Mouse (Mus musculus) embryonic facial prominence, embryonic 14.5 days (tissue): ENCODE results near the gene Gpr183. TPM values are rescaled to one million over a fixed set of nuclear protein-coding genes. Genes with fewer than 3 reads are reported as not detected.

Source experiments
- ATAC-seq: fragments of 200-750 bp; cut with Nextera tagmentation; 2 replicates; pipeline ENCODE4 v1.8.0; 2017; ENCODE audit warnings: low read depth, moderate number of reproducible peaks, moderate TSS enrichment
- DNase-seq: peaks from one replicate; pipeline ENCODE4 v3.0.0-alpha.2; 2015; ENCODE audit warnings: low spot score
- H3K27ac ChIP-seq: fragments of 300-500 bp; sonication (generic); replicated peaks from 2 replicates; pipeline ENCODE4 v1.5.1; 2014; ENCODE audit warnings: low read depth, mild to moderate bottlenecking, low read length, moderate library complexity
- H3K27me3 ChIP-seq: fragments of 300-500 bp; sonication (generic); replicated peaks from 2 replicates; pipeline ENCODE4 v1.6.1; 2014; ENCODE audit warnings: low read length; ENCODE audit not compliant: control insufficient read depth, insufficient read depth
- H3K36me3 ChIP-seq: fragments of 300-500 bp; sonication (generic); 2 replicates; pipeline ENCODE4 v1.6.1; 2014; ENCODE audit warnings: low read length, mixed read lengths; ENCODE audit not compliant: control insufficient read depth, insufficient read depth
- H3K4me1 ChIP-seq: fragments of 300-500 bp; sonication (generic); 2 replicates; pipeline ENCODE4 v1.6.1; 2014; ENCODE audit warnings: antibody characterized with exemption, low read length; ENCODE audit not compliant: control insufficient read depth, insufficient read depth
- H3K4me2 ChIP-seq: fragments of 300-500 bp; sonication (generic); 2 replicates; pipeline ENCODE4 v1.6.1; 2014; ENCODE audit warnings: low read depth, mild to moderate bottlenecking, low read length, moderate library complexity, mixed read lengths
- H3K4me3 ChIP-seq: fragments of 300-500 bp; sonication (generic); 2 replicates; pipeline ENCODE4 v1.5.1; 2014; ENCODE audit warnings: low read depth, mild to moderate bottlenecking, low read length
- H3K9ac ChIP-seq: fragments of 300-500 bp; sonication (generic); 2 replicates; pipeline ENCODE4 v1.6.1; 2014; ENCODE audit warnings: low read depth, mild to moderate bottlenecking, low read length, moderate library complexity, mixed read lengths
- H3K9me3 ChIP-seq: fragments of 300-500 bp; sonication (generic); 2 replicates; pipeline ENCODE4 v1.6.1; 2016; ENCODE audit warnings: low read length; ENCODE audit not compliant: control insufficient read depth
- WGBS: fragments of 180-500 bp; shearing (Covaris S2); extraction: QIAGEN DNeasy Blood & Tissue Kit; methylation state at CpG from one replicate; pipeline ENCODE4 v1.1.7; 2014; 5-methylcytosine and 5-hydroxymethylcytosine counted together
- polyA plus RNA-seq: library from polyadenylated mRNA; unstranded; fragments of >200 nt; fragmentation: Nextera tagmentation; extraction: Ambion mirVana; gene quantifications from 2 replicates; pipeline ENCODE4 v1.2.1, GENCODE M21; 2014

Gpr183 gene
- polyA plus RNA-seq, 1 experiment from 2014 or later = 3.5 TPM

DNA sequence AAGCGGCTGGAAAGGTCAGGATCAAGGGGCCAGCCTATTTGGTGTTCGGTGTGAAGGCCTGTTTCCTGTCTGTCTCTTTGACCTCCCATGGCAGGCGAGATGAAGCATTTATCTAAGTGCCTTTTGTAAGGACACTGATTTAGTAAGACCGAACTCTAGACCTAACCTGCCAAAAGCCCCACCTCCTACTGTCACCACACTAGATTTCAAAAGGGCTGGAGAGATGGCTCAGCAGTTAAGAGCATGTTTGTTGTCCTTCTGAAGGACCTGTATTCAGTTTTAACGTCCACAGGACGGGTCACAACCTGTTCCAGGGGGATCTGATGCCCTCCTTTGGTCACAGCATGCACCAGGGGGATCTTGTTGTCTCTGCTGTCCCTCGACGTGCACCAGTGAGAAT, 28.1 kb downstream of the Gpr183 start:
- Histone ChIP-seq H3K9me3 (peaks cover 12% of the 10 kb centered on the region), H3K27ac (no peak overlapping the region), H3K4me1 (peaks cover 3% of the 10 kb centered on the region; the same call in 1 of the 2 replicates), H3K36me3 (peaks cover 21% of the 10 kb centered on the region; the same call in 1 of the 2 replicates), H3K4me2 (no peak overlapping the region), H3K9ac (no peak overlapping the region), H3K27me3 (no peaks in the 10 kb centered on the region), H3K4me3 (no peak overlapping the region)
- ATAC-seq (no peak), DNase-seq (no peak)
- WGBS = 72% methylated on average over 8 of the region's 8 CpGs

DNA sequence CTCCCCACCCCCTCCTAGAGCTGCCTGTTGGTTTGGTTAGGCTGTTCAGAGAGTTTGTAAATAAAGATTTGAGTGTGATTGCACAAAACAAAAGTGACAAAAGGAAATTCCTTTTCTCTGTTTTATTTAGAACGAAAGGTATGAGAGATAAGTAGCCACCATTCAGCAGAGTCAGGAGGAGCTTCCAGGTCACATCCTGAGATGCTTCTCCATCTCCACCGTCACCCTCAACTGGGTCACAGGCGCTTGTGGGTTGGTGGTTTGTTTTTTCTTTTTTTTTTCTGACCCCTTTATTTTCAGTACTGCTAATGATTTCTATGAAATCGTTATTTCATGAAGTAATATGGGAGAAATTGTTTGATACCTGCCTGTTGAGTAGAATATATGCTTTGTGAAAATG, 28.6 kb downstream of the Gpr183 start:
- no peaks in the 10 kb centered on the region for H3K27me3 ChIP-seq
- ATAC-seq (no peak), DNase-seq (no peak)
- H3K9me3 ChIP-seq = peaks cover 12% of the 10 kb centered on the region
- H3K4me1 ChIP-seq = peaks cover 3% of the 10 kb centered on the region; the same call in 1 of the 2 replicates
- H3K27ac ChIP-seq = no peak overlapping the region
- H3K4me2 ChIP-seq = no peak overlapping the region
- H3K4me3 ChIP-seq = no peak overlapping the region
- H3K9ac ChIP-seq = no peak overlapping the region
- H3K36me3 ChIP-seq = peaks cover 21% of the 10 kb centered on the region; the same call in 1 of the 2 replicates
- 93% methylated on average over 4 of the region's 4 CpGs for WGBS

DNA sequence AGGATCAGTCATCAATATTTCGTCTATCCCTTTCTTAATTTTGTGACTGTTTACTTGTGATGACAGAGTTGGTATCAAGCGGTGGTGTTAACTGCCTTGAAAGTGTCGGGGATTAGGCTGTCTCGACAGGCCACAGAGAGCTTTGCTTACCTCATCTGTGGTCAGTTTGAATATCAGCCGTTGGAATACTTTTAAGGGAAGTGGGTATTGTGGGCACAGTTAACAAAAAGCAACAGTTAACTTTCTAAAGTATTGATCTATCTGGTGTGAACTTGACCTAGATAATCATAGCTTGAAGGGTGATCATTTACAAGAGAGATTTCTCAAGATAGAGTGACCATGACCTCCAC, 30.4 kb downstream of the Gpr183 start:
- Histone ChIP-seq H3K27ac (no peak overlapping the region), H3K4me2 (no peak overlapping the region), H3K4me3 (no peak overlapping the region), H3K9ac (no peak overlapping the region), H3K27me3 (no peaks in the 10 kb centered on the region), H3K36me3 (peaks cover 21% of the 10 kb centered on the region; the same call in 1 of the 2 replicates), H3K4me1 (peaks cover 3% of the 10 kb centered on the region; the same call in 1 of the 2 replicates), H3K9me3 (peaks cover 12% of the 10 kb centered on the region)
- WGBS = 92% methylated on average over 5 of the region's 5 CpGs
- ATAC-seq (no peak), DNase-seq (no peak)

DNA sequence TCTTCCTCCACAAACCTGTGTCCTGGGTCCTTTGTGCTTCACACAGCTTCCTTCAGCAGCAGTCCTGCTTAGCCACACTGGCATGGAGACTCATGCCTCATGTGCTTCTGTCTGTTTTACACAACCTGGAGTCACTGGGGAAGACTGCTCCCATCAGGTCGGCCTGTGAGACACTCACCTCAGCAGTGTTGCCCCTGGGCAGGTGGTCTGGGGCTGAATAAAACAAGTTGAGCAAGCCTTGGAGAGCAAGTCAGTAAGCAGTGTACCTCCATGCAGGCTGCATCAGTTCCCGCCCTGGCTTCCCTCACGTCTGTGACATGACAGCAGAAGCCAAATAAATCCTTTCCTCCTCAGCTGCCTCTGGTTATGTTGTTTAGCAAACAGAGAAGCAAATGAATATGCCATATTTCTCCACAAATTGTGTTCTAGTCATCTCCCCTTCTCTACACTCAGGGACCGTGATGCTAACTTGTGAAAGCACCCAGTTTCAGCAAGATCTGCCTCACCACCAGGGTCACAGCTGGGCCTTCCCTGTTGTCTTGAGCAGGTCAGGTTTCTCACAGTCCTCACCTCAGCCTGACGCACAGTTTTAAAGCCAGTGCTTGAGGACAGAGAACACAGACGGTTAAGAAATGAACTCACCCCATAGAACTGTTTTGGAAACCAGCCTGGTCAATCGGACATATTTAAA, 30.9 kb downstream of the Gpr183 start:
- Histone ChIP-seq H3K4me3 (no peak overlapping the region), H3K27me3 (no peaks in the 10 kb centered on the region), H3K27ac (no peak overlapping the region), H3K4me1 (peaks cover 3% of the 10 kb centered on the region; the same call in 1 of the 2 replicates), H3K4me2 (no peak overlapping the region), H3K9ac (no peak overlapping the region), H3K36me3 (peaks cover 21% of the 10 kb centered on the region; the same call in 1 of the 2 replicates), H3K9me3 (peaks cover 12% of the 10 kb centered on the region)
- ATAC-seq (no peak), DNase-seq (no peak)
- WGBS = 88% methylated on average over 7 of the region's 7 CpGs

DNA sequence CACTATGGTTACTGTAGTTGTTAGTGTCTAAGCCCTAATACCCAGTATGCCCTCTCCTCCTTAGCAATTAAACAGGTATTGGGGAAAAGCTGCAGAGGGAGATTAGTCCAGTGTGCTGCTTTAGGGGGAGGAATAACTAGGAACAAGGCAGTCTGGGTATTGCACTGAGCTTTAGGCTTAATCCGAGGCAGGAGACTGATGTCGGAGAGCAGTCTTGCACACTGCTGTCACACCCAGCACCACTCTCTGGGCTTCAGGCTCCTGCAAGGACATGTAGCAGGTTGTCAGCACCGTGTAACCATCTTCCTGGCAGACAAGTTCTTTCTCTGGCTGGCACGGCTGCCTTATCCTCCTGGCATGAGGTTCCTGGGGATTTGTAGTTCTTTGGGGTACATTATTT, 32.8 kb downstream of the Gpr183 start:
- H3K27me3 ChIP-seq = no peaks in the 10 kb centered on the region
- peaks cover 21% of the 10 kb centered on the region; the same call in 1 of the 2 replicates for H3K36me3 ChIP-seq
- H3K4me2 ChIP-seq = no peak overlapping the region
- H3K27ac ChIP-seq = no peak overlapping the region
- WGBS = 80% methylated on average over 4 of the region's 4 CpGs
- H3K4me1 ChIP-seq = no peaks in the 10 kb centered on the region
- no peak overlapping the region for H3K4me3 ChIP-seq
- DNase-seq (no peak), ATAC-seq (no peak)
- H3K9me3 ChIP-seq = peaks cover 12% of the 10 kb centered on the region
- H3K9ac ChIP-seq = no peak overlapping the region

DNA sequence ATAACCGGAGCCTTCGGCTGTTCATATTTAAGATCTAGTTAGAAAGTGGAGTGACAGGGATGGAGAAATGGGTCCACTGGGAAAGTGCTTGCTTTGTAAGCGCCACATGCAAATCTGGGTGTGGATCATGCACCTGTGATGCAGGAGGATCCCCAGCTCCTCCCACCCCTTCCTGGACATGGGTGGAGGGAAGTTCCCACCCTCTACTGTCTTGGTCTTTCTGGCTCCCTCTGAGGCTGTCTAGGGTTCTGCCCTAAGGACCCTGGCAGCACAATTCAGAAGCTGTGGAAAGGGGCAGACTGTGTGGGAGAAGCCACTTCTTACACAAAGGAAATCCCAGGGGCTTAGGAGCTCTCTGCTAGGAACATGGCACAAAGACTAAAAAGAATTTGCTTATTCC, 33.4 kb downstream of the Gpr183 start:
- DNase-seq (no peak), ATAC-seq (no peak)
- 86% methylated on average over 3 of the region's 3 CpGs for WGBS
- Histone ChIP-seq H3K4me2 (no peak overlapping the region), H3K27ac (no peak overlapping the region), H3K36me3 (peaks cover 21% of the 10 kb centered on the region; the same call in 1 of the 2 replicates), H3K9me3 (peaks cover 12% of the 10 kb centered on the region), H3K4me3 (no peak overlapping the region), H3K27me3 (no peaks in the 10 kb centered on the region), H3K4me1 (no peaks in the 10 kb centered on the region), H3K9ac (no peak overlapping the region; the same call in 1 of the 2 replicates)

DNA sequence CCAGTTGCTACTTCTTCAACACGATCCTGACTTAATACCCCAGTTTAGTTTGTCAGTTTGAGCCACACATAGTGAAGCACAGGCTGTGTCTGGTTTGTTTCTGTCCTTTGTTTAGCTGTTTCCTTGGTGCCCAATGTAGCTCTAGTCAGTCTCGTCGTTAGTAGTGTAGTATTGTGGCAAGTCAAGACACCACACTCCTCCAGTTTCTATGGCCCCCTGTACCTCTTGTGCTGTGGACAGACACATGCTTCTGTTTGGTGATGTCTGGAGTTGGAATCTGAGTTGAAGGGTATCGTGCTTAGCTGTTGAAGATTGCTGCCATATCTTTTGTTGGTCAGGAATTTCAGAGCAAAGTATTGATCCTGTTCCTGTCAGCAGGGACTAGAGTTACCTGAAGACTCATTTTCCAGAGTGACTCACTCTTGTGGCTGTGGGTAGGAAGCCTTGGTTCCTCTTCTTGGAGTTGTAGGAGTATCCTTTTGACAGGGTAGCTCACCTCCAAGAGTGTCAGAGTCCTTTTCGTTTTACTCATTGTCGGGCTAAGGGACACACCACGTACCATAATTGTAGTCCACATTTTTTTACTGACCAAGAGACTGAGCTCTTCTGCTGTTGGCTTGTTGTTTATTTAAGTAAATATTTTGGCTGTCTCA, 34.1 kb downstream of the Gpr183 start:
- peaks cover 11% of the 10 kb centered on the region for H3K9me3 ChIP-seq
- DNase-seq (no peak), ATAC-seq (no peak)
- H3K9ac ChIP-seq = no peak overlapping the region
- H3K27me3 ChIP-seq = no peaks in the 10 kb centered on the region
- H3K4me1 ChIP-seq = no peaks in the 10 kb centered on the region
- H3K27ac ChIP-seq = no peak overlapping the region
- peaks cover 20% of the 10 kb centered on the region; the same call in 1 of the 2 replicates for H3K36me3 ChIP-seq
- WGBS = 76% methylated on average over 7 of the region's 7 CpGs
- H3K4me2 ChIP-seq = no peak overlapping the region
- H3K4me3 ChIP-seq = no peak overlapping the region

DNA sequence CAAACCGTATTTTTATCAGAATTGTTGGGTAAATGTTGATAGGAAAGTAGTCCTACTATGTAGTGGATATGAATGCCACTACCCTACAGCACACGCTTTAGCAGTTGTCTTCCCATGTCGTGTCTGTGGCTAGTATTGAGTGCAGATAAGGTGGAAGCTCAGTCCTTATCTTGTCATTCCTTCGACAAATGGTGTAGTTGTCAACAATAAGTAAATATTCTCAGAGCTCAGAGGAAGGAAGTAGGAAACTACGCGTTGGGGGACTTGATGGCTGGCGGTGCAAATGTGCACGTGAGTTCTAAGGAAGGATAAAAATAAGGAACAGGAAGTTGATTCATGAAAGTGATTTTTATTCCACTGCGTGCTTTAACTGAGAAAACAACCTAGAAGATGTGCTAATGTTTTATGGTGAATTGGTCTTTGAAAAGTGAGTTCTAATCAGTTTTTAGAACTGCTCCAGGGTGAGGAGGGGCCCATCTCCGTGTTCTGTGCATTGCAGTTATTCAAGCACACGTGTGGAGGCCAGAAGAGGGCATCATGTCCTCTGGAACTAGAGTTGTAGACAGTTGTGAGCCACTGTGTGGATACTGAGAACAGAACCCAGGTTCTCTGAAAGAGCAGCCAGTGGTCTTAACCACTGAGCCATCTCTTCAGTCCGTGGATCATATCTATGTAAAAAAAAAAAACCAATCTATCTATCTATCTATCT, 35.6 kb downstream of the Gpr183 start:
- ATAC-seq (no peak), DNase-seq (no peak)
- Histone ChIP-seq H3K4me1 (no peaks in the 10 kb centered on the region), H3K9me3 (no peaks in the 10 kb centered on the region), H3K9ac (no peak overlapping the region), H3K36me3 (peaks cover 8% of the 10 kb centered on the region; the same call in 1 of the 2 replicates), H3K27me3 (no peaks in the 10 kb centered on the region), H3K27ac (no peak overlapping the region), H3K4me2 (no peak overlapping the region), H3K4me3 (no peak overlapping the region)
- 84% methylated on average over 12 of the region's 12 CpGs for WGBS
